Mouse (Mus musculus) hindlimb bud, embryonic 11.5 days (tissue): ENCODE data around the gene Ccdc158.

ENCODE experiments used
- DNase-seq: peaks from one replicate; pipeline ENCODE4 v3.0.0-alpha.2; 2012; ENCODE audit warnings: low read depth, low spot score; ENCODE audit errors: extremely low spot score

Ccdc158 gene

GRCm38 (mm10) chr5:92674859-92675573 lies at the start of gene Ccdc158:
Ccdc158 (minus strand) TSS chr5:92675271.
- DNase-seq: no peak

- DNase-seq: no peak
Measured at GRCm38 (mm10) chr5:92721610-92722009, 46.5 kb upstream of the Ccdc158 start.

GRCm38 (mm10) chr5:92718856-92719255 lies 43.8 kb upstream of the Ccdc158 start:
- DNase-seq: no peak

GRCm38 (mm10) chr5:92717666-92718360 lies 42.7 kb upstream of the Ccdc158 start:
- no peak for DNase-seq

GRCm38 (mm10) chr5:92715890-92716289 lies 40.8 kb upstream of the Ccdc158 start:
- DNase-seq: no peak

DNA sequence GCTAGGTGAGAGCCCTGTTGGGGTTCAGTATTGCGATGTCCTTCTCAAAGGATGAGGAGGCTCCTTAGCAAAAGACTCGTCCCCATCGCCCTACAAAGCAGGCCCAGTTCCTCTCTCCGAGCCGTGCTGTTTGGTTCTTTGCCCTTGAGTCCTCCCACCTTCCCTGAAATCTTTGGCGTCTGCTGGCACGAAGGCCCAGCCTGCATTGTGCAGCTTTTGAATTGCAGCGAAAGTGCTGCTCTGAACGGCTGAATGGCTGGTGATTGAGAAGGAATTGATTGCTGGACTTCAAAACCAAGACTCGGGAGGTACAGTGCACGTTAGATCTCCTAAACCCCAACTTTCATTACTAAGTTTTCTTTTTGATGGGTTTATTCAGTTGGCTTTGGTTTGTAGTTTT lies 40.2 kb upstream of the Ccdc158 start:
- no peak for DNase-seq

DNA sequence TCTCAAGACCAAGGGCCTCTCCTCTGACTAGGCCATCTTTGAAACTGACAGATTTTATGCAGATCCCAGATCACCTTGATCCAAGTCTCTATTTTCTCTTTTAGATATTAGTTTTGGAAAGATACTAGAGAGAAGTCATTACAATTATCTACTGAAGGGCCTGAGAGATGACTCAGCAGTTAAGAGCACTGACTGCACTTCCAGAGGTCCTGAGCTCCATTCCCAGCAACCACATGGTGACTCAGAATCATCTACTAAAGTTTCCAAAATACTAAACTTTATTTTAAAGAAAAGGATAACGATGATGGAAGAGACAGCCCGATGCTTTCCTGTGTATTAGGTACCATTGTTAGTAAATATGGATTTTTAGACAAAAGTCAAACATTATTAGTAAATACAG lies 39.8 kb upstream of the Ccdc158 start:
- no peak for DNase-seq

GRCm38 (mm10) chr5:92712621-92713395 lies 37.7 kb upstream of the Ccdc158 start:
- no peak for DNase-seq

- DNase-seq: no peak
Measured at GRCm38 (mm10) chr5:92711666-92712290, 36.7 kb upstream of the Ccdc158 start.

DNA sequence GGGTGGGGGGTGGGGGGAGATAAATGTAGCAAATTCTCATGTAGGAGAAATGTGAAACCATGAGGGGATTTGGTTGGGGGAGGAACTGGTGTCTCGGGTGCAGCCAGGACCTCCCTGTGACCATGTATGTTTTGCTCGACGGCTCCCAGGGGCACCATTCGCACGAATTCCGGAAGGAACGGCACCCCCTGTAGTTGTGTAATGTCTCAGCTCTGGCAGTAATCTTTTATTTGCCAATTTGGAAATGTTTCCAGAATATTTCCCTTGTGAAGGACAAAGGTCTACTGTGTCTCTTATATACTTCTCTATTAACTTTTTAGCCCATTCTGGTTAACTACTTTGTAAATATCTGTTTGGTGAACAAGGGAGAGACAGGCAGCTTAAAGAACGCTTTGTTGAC lies 35.7 kb upstream of the Ccdc158 start:
- no peak for DNase-seq

DNA sequence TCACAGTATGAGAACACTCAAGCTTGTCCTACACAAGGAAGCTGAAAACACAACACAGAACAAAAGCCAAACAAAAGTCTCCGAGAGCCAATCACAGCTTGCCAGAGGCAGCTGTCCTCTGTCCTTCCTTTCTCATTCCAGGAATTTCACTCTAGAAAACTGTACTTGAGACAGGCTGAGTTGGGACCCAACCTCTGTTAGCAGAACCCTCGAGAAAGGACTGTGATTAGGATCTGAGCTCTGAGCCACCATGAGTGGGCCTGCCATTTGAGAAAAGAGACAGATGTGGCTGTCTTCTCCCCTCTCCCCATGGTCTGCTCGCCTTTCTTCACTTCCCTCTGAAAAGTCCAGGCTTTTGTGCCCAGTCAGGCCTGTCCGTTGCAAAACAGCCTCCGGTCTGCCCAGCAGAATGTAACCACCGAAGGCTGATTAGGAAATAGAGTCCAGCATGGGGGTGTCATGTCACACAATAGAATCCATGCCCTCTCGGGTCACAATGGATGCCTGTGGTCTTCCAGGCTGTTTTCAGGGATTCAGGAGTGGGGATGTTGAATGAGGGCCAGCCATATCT lies 32.9 kb upstream of the Ccdc158 start:
- DNase-seq: no peak

- no peak for DNase-seq
Measured at GRCm38 (mm10) chr5:92703671-92704070, 28.6 kb upstream of the Ccdc158 start.

GRCm38 (mm10) chr5:92701750-92702149 lies 26.7 kb upstream of the Ccdc158 start:
- no peak for DNase-seq

DNA sequence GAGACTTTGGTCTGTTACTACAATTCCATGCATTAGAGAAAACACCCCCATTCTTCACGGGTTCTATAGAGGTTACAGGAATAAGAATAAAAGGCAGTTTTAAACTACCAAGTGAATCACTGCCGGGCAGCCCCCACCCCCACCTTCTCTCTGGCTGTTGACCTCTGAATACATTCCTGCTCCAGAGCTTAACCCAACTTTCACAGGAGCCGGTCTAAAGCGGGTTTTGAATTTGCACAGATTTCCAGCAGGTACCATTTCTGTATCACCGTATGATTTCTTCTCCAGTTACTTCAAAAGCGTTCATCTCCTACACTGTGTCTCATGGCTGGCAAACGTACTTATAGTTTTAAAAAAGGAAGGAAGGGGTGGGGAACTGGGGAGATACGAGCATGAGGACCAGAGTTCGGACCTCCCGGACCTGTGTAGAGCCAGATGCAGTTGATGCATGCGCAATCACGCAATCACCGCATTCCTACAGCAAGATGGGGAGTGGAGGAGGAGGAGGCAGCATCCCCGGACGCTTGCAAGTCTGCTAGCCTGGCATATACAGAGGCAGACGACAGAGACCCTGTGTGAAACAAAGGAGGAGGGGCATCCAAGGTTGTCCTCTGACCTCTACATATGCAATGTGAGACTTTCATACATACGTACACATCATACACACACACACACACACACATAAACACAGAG lies 23.9 kb upstream of the Ccdc158 start:
- no peak for DNase-seq

DNA sequence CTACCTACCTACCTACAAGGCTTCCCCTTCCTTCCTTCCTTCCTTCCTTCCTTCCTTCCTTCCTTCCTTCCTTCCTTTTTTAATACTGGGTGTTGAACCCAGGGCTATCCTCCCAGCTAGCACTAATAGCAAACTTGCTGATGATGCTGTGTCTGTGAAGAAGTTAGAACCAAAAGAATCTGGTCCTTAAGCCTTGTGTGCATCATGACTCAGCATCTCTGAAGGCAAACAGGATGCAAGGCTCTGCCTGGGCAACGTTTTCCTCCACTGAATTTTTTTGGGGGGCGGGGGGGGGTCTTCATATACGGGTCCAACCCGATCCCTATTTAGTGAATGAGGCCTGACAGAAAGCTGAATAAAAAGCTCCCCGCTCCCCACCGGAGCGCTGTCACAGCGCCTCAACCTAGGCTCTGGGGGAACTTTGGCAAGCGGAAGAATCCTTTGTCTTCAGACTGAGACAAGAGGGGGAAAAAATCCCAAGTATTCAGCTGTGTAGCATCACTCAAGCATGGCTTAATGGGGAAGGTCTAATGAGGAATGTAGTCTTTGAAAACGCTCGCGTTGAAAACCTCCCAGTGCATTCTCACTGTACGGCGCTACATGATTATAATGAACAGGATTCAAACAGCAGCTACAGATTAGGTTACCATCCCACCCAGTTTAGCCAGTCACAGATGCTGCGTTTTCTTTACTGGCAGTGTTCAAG lies 23.2 kb upstream of the Ccdc158 start:
- DNase-seq: no peak

DNA sequence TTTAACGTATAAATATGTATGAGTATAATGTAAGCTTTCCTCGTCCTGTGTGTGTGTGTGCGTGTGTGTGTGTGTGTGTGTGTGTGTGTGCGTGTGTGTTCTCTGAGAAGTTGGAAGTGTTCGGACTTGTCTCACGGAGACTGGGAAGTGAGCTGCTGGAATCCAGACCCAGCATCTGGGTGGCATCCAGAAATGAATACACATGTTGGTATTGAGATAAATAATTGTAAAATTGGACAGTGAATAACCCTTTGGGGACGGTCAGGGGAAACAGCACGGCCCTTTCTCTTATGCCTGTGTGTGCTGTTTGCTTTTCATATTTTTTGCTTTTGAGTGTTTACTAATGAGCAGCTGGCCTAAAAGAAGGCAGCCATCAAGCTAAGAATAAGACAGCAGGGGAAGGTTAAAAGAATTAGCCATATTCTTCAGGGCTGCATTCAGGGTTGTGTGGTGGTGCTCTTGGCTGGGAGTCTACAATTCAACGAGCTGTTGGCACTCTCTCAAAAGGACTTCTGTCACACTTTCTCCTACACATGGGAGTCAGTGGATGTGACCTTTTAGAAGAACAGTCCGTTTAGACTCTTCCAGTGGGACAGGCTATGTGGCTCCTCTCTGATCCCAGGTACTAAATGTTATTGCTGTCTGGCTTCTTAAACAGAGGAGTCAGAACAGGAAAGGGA lies 19.4 kb upstream of the Ccdc158 start:
- DNase-seq: no peak

DNA sequence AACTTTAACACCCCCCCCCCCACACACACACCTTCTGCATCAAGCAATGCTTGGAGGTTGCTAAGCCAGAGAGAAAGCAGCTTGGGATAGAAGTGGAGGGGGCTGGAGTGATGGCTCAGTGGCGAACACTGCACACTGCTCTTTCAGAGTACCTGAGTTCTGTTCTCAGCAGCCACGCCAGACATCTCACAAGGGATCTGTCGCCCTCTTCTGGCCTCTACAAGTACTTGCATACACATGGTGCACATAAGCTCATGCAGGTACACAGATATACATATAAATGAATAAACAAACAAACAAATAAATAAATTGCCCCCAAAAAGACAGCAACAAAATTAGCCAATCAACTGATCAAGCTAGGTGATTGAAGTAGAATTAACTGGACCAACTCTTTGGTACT lies 18.7 kb upstream of the Ccdc158 start:
- no peak for DNase-seq

DNA sequence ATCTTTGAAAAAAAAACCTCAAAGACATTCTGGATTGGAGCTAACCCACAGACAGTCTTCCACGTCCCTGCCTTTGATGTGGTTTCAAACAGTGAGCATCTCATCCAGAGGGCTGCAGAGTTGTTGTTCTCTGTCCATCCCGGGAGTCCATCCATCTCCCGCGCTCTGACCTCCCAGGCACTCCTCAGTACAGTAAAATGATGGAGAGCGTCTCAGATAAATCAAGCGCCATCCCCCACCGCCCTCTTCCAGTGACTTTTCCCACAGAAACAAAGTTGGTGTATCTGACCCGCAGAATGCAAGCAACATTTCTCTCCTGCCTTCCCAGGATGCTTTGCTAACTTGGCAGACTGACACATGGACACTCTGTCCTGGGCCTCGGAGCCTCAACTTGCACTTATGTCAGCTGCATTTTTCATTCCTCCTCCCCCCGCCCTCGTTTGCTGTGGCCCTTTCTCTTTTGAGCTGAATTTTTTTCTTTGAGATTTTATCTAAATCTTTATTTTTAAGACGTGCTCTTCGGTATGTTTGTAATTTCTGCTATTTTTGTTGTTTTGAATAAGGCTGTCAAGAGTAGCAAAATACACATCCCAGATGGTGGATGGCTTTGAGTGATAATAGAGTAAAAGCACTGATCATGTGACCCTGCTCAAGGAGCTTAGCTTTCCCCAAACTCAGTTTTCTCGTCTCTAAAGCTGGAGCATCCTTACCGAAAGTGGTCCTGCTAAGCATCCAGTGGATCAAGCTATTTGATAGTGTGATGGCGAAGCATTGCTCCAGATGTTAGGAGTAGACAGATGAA lies 17.3 kb upstream of the Ccdc158 start:
- DNase-seq: no peak

DNA sequence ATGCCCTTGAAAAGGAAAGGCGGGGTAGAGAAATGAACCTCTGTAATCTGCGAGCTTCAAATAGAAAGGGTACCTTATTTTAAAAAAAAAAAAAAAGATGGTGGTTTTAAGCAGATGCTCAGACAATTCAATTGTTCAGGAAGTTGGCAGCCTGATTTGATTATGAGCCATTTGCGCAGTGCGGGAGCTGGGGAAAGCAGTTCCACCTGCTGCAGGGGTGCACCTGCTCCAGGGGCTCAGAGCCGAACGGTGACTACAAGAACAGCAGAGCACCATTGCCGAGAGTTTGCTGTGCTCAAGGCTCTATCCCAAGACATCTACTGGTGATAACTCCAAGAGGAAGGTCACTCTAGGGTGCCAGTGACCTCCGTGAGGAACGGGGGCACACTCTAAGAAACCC lies 13.5 kb upstream of the Ccdc158 start:
- no peak for DNase-seq
